Mouse (Mus musculus) induced T-regulatory cell, adult 2 months (primary cell): ENCODE results near the gene Clip1.
A peak's percentile ranks its signal among the peaks of the same experiment; 100 is the strongest.
"Not testable (repeated sequence)": the region's sequence is repeated elsewhere in the genome, so short reads cannot be mapped to it uniquely, and the experiment has no call there.

Experiments used
- DNase-seq: peaks from one replicate; pipeline ENCODE4 v3.0.0-alpha.2; 2012; ENCODE audit warnings: low read depth

The Clip1 gene

DNA sequence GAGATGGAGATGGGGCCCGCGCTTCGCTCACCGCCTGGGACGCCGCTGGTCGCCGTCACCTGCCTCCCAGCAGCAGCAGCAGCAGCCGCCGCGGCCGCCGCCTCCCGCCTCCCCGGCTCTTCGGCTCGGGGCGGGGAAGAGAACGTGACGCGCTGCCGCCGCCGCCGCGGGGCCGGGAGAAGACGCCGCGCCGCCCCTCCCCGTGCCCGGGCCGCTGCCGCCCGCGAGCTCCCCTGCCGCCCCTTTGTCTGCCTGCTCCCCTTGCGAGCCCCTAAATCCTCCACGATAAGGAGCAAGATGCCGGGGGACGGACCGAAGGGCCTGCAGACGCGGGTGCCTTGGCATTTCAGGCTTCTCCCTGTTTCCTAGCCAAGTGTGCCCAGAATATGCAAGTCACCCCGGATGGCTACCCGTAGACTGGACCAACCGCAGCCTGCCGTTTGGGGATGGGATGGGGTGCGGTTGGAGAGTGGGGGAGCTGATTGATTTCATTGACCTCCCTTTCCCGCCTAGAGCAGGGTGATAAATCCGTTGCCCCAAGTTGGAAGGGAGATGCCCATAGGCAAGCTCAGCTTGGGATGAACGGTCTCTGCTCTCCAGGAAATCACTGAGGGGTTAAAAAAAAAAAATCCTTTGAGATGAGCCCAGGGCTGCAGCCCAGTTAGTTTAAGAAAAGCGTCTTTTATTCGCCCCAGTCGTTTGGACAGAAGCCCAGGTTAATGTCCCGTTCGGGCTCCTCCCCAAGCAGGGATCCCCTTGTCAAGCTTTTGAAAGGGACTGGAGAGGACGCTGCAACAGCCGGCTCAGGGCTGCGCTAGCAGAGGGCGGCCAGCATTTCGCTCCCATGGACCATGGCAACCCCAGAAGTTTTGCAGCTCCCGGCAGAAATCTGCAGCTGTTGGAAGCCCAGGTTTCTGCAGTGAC lies at the start of gene Clip1:
Gene Clip1 (minus strand): TSS at position 398 of the 924 bp plus-strand sequence.
- peak; percentile 79 for DNase-seq

DNA sequence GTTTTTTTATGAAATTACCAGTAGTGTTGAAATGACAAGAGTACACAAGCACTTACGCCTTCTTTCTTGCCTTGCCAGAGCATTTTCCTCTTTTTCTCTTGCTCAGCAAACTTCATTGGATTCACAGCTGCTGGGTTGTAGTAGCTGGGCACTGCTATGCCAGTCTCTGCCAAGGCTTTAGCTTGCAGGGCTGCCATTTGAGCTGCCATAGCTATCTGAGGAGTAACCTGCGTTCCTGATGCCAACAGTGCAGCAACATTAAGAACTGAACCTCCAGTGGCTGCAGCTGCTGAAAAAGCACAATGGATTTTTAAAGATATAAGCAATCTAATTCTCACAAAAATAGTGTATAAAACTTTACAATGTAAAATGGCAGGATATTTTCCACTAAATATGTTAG lies 46.6 kb upstream of the Clip1 start:
- no peak for DNase-seq

DNA sequence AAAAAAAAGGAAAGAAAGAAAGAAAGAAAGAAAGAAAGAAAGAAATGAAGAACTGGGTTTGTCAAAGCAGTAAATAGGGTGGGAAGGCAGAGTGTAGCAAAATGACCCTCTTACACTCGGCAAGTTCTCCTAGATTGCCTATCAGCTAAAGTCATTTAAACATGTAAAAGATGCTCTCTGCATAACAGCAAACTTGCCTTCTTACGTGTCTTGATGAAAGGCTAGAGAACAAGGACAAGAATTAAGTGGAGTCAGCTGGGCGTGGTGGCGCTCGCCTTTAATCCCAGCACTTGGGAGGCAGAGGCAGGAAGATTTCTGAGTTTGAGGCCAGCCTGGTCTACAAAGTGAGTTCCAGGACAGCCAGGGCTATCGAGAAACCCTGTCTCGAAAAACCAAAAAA lies 39.4 kb upstream of the Clip1 start:
- not testable (repeated sequence) for DNase-seq

DNA sequence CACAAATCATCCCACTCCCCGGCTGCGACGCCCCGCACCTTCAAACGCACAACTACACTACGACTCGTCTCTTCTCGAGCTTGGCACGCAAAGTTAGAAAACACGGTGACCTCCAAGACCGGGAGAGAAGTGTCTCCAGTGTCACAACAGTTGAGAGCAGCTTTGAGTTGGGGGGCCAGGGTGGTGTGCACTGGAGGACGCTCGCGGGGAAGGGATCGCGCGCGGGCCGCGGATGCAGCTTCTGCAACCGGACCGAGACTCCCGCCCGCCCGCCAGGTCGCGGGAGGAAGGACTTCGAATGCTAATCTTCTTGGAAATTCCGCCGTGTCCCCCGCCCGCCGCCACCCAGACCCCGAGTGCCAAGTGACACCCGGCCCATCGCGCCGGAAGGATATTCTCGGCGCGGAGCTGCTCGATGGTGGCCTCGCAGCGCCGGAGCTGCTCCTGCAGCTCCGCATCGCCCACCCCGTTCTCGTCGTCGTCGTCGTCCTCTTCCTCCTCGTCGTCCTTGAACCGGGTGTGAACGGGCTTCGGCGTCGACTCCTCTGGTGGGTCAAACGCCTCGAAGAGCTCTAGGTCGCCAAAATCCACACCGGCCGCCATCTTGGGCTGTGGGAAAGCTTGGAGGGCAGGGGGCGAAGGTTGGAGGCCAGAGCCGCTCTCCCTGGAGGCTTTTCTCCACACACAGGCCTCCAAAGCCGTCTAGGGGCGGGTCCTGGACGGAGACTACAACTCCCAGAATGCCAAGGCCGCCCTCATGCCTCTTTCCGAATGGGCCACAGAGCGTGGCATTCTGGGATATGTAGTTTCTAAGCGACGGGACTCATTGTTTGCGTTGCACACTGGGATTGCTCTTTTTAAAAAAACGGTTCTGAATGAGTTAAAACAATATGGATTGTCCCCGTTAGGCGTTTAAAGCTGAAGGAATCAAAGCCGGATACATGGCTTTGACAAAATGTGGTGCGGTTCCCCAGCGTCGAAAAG lies 36.2 kb upstream of the Clip1 start, which contains the start of gene Zcchc8:
Gene Zcchc8 (minus strand): TSS at position 773 of the 984 bp plus-strand sequence.
- DNase-seq: peak; percentile 98

DNA sequence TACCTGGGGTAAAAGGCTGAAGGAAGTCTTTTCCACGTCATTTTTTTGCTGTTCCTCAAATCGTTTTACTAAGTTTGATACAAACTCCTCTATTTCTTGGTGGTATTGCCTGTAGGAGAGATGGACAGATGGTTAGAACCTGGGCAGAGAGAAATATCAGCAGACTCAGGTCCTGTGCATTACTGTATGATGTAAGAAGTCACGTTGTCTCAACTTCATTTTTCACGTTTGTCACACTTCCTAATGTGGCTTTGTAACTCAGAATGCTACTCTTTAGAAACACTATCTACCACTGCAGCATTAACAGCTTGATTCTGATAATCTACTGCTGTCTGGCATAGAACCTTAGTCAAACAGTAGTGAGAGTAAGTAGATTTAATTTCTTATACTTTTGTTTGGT lies 30.2 kb upstream of the Clip1 start:
- no peak for DNase-seq

DNA sequence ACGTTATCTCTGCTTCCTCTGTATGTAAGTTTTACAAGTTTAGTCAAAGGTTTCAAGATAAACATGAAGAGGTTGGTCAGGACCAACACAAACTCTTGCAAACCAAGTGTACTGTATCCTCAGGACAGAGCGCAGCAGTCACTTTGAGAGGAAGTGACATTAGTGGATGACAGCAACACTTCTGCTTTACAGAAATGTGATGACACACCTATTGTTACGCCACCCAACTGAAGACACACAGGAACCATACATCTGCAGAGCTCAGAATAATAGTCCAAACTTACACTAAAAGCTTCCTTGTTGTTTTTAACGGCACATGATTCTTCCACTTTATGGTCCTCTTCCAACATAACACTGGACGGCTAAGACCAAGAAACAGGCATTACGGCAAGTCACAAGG lies 29.4 kb upstream of the Clip1 start:
- no peak for DNase-seq

DNA sequence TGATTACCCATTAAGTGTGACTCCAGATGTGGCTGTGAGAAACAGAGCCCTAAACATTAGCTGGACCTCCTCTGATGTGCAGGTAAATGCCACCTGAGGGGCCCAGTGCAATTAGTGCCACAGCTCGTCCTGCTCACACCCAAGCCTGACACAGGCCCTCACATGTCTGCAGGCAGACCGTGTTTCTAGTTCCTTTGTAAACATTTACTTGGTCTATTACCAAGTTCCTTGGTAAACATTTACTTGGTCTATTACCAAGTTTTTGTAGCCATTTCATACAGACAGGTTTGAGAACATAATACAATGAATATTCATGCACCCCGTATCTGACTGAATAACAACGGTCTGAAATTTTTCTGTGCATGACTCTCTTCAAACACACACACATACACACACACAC lies 25.2 kb upstream of the Clip1 start:
- no peak for DNase-seq

DNA sequence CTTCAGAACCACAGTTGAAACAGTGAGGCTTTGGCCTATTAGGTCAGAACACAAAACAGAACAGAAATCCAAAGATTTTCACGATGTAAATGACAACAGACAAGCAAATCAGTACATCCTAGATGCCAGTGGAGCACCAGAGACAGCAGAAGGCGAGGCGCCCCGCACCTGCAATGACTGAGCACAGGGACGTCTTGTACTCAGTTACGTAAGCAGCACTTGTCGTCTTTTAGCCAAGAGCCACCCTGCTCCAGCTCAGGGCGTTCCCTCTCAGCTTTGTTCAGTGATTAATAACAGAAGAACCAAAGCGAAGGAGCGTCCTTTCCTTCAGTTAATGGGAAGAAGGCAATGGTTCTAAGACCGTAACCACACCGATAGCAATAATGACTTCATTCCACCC lies 24.2 kb upstream of the Clip1 start:
- no peak for DNase-seq

DNA sequence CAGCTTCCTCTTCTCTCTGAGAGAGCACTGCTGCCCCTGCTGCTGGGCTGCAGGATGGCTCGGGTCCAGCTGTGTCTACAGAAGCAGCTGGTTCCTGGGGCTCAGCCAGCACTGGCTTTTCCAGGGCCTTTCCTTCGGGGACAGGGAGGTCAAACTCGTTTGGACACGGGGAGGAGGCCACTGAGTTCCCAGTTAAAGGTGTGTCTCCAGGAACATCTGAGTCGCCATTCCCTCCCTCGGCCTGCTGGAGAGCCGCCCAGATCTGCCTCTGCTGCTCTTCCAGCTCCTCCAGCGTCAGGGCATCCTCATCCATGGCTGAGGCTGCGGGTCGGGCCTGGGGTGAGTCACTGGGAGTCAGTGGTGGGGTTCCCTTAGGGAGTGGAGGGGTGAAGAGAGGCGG lies 16.2 kb upstream of the Clip1 start:
- DNase-seq: no peak

DNA sequence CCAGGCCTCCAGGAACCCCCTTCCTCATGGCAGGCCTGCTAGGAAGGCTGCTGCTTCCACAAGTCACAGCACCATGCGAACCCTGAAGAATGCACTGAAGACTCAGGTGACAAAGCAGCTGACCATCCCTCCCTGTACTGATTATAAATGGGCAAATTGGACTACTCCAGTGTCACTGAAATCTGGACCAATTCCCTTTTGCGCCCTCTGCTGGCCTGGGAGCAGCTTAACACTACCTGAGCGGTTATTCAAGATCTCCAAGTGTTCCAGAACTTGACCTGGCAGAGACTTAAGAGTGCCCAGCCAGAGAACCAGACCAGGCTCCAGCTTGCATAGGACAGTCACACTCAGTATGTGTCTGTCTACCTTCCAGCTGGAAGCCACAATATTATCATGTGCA lies 14.8 kb upstream of the Clip1 start:
- peak; percentile 89 for DNase-seq

DNA sequence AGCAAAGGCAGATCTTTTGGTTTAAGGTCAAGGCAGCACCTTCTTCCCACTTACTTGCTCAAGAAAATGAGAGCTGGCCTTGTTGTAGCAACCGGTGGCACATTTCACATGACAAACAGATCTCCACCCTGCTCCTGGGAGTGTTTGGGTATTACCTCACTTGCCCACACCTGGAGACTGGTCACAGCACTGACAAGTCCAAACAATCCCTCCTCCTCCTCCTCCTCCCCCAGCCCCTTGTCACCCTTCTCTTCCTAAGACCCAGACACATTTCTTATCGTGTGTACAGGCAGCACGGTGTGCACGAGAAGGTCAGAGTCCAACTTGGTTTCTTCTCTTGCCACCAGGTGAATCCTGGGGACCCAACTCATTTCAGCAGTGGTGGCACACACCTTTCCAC lies 12.5 kb upstream of the Clip1 start:
- DNase-seq: no peak

DNA sequence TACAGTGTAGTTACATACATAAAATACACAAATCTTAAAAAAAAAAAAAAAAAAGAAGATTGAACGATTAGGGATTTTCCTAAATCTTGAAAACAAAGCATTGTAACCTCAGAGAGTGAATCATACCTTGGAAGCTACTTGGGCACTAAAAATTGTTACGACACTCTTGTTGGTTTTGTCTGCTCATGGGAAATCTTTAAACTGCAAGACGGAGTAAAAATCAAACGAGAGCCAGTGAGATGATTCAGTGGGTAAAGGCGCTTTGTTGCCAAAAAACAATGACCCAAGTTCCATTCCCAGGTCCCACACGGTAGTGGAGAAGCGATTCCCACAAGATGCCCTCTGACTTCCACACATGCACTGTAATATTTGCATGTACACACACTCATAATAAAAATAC lies 11.8 kb upstream of the Clip1 start:
- DNase-seq: no peak

DNA sequence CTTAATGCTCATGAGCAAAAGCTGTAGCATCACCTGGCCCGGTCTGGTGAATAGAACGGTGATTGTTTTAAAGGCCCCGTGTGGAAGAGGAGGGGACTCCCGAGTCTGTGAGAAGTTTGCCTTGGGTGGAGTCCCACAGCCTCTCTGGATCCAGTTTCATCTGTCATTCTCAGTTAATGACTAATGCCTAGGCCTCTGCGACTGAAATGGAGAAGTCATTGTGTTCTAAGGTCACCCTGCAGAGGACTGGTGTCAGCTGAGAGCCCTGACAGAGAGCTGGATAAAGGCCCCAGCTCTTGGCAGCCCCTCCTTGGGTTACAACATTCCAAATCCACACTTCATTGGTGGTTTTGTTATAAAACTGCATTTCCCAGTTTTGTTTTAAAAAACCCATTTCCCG lies 10.1 kb upstream of the Clip1 start:
- DNase-seq: no peak

DNA sequence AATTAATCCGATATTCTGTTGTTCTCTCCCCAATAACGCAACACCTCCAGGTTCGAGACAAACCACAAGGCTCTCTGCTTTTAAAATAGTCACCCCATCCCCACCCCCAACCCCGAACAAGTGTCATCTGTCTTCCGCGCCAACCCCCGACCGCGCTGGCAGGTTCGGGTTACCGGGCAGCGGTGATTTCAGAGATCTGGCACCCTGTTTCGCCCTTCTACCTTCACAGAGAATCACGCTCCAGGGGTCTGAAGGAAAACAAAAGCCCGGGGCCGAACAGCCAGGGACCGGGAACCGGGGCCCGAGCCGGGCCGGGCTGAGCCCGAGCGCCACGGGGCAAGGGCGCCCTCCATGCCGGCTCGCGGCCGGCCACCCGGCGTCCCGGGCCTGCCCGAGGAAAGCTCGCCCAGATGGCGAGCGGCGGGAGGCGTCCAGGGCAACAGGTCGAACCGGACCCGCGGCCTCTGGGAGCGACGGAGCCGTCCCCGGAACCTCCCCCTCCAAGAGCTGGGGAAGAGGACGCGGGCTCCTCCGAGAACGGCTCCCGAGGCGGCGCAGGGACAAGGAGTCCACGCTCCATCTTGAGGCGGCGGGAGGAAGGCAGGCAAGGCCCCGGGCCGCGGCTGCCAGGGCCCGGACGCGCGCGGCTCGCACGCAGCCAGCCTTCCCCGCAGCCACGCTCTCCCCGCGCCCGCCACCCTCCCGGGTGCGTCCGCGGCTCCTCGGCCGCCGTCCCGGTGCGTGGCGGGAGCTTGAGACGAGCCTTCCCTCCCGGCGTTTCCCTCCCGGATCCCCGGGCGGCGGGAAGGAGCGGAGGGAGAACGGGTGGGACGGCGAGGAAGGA lies 819 bp downstream of the Clip1 start:
- DNase-seq: peak; percentile 78

DNA sequence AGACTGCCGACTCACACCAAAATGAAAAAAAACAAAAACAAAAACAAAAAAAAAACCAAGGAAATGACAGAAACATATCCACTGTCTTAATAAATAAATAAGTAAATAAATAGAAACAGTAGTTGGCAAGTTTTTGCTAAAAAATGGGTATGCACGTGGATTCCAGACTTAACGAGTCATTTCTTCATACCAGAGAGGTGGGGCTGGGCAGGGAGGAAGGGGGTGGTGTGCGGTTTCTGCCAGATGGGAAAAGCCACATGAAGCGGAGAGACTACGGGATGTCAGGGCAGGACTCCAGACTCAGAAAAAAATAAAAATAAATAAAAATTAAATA lies 1.4 kb downstream of the Clip1 start:
- DNase-seq: no peak

DNA sequence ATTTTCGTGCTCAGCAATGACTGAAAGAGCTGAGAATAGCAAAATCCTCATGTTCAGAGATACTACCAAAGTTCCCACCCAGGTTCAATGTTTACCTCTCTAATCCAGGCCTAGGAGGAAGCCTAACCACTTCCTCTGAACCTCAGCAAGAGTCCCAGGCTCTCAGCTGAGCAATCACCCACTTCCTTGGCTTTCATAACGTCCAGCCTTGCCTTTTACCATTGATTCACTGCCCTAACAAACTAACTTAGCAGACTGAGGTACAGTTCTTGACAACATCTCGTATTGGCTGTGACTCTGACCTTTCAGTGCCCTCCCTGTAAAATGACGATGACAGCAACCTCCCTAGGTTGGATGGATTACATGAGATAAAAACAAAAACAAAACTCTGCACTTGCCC lies 2.0 kb downstream of the Clip1 start:
- DNase-seq: peak; percentile 72

DNA sequence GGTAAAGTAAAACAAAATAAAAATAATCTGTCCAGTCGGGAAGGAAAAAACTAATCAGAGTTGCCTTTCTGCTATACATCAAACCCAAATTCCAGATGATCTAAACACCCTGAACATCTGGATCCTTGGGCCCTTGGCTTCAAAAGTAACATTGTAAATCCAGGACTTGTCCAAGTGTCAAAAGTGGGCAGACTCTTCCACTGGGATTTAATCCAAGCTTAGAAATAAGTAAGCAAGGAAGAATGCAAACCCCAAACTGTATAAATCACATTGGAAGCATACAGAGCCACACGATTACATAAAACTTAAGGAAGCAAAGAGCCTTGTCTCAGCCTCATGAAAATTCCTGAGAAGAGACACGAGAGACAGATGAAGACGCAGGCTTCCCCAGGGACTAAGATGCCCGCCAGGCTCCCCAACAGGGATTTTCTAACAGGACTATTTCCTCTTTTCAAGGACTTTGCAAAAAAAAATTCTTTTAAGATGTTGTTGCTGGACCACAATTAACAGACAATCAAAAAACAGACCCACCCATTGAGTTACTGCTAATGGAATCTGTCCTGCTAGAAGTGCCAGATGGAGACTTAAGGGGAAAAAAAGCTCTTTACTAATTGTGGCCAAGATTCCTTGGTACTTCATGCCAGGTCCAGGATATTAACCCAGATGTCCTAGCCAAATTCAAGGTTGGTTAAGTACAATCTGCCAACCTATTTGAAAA lies 4.7 kb downstream of the Clip1 start:
- DNase-seq: no peak

DNA sequence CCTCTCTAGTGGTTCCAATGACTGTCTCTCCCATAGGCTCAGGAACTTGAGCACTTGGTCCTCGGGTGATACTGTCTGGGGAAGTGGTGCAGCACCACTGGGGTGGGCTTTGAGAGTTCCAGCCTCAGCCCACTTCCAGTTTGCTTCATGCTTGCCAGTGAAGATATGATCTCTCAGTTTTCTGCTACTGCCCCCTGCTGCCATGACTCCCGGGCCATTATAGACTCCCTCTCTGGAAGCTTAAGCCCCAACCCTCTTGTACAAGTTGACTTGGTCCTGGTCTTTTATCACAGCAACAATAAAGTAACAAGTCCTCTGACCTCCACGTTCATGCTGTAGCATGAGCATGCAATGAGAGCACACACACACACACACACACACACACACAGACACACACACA lies 5.3 kb downstream of the Clip1 start:
- no peak for DNase-seq

DNA sequence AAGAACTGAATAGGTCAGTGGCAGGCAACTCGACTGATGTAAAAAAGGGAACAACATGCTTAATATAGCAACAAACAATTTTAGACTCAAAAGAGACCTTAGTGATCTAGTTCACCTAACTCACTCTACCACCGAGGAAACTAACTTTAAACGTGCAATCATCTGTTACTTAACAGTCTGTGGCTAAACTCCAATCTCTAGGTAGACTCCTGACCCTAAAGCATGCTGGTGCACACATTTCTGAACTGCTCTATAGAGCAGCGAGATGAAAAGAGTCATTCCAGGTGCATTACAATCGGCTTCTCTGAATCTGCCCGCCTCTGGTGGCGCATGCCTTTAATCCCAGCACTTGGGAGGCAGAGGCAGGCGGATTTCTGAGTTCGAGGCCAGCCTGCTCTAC lies 8.7 kb downstream of the Clip1 start:
- DNase-seq: no peak

DNA sequence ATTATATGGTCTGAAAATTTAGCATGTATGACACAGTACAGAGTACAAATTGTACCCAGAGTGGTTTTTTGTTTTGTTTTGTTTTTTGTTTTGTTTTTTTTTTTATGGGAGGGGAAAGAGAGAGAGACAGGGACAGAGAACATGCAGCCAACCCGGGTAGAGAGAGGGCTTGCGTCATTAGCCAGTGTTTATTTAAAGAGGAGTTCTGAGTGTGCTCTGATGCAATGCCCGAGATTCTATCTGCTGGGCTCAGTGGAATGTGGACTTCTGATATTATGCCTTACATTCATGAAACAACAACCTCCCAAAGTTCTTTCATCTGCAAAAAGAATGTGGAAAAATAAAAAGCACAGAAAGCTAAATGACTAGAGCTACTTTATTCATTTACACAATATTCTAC lies 9.2 kb downstream of the Clip1 start:
- DNase-seq: no peak

DNA sequence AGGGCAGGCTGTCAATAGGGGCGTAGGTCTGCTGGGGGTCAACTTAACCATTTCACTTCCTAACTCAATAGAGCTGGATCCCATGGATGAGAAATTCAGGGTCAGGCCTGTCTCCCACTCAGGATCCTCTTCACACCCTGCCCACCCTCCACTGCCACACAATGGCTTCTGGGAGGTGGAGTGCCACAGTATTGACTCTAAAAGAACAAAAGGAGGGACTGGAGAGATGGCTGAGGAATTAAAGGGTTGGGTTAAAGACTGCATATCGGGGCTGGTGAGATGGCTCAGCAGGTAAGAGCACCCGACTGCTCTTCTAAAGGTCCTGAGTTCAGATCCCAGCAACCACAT lies 13.0 kb downstream of the Clip1 start:
- DNase-seq: no peak
